Mouse (Mus musculus) naive thymus-derived CD4-positive, alpha-beta T cell, adult 2 months (primary cell): ENCODE results near the gene Rasa3.

ENCODE experiments used
- DNase-seq: peaks from one replicate; pipeline ENCODE4 v3.0.0-alpha.2; 2011; ENCODE audit warnings: low read depth

Rasa3 gene

DNA sequence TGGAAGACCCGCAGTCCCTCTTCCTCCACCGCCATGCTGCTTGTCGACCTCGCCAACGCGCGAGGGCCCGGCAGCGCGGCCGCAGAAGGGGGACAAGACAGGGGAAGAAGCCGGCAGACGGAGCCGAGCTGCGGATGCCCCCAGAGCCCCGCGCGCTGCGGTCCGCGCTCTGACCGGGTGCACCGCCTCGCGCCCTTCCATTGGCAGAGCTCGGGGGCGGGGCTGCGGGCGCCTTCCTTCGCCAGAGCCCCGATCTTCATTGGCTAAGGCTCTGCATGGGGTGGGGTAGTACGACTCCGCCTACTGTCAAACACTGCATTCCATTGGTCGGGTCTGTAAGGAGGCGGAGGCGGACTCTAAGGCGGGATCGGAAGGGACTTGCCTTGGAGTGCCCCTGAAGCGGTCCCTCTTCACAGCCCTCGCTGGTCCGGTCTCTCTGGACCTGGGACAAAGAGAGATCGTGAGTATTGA lies at the start of gene Rasa3:
Rasa3 (minus strand) TSS at position 191 of the 471 bp plus-strand sequence.
- peak; percentile 95 for DNase-seq

DNA sequence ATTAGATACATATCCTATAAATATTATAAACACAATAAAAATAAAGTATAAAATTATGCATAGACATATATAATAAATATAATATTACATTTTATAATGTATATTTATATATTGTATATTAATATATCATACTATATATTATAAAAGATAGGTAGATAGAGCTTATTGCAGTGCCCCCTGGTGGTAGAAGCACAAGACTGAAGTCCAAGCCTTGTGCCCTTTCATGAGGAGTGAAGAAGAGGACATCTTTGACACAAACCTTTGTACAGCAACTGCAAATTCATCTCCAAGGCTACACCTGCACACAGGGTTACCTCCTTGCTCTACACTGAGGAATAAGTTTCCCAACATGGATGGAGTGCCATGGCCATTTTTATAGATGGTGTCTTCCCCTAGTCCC lies 48.3 kb upstream of the Rasa3 start:
- peak; percentile 81 for DNase-seq

DNA sequence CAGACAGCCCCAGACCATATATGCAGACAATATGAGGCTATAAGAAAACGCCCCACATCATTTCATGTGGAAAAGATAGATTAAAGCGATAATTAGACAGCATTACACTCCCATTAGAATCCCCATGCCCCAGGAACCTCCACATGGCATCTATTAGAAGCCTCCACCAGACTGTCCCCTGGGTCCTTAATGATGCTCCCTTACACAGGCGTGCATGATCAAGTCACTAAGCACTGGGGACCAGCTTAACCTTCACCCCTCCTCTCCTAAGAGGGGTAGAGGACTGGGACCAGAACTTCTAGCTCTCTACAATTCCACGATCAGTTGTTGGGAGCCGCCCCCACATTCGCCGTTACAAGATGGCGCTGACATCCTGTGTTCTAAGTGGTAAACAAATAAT lies 41.6 kb upstream of the Rasa3 start:
- no peak for DNase-seq

DNA sequence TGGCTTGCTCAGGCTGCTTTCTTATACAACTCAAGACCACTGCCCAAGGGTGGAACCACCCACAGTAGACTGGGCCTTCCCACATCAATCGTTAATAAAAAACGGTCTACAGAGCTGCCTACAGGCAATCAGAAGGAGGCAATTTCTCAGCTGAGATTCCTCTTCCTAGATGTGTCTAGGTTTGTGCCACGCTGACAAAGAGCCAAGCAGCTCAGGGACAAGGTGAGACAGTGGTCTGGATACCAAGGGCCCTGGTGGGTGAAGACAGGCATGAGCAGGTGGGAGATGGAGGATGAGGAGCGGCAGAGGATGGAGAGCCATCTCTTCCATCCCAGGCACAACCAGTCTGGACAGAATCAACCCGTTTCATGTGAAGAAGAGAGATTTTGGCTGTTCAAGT lies 31.1 kb upstream of the Rasa3 start:
- DNase-seq, result no peak

DNA sequence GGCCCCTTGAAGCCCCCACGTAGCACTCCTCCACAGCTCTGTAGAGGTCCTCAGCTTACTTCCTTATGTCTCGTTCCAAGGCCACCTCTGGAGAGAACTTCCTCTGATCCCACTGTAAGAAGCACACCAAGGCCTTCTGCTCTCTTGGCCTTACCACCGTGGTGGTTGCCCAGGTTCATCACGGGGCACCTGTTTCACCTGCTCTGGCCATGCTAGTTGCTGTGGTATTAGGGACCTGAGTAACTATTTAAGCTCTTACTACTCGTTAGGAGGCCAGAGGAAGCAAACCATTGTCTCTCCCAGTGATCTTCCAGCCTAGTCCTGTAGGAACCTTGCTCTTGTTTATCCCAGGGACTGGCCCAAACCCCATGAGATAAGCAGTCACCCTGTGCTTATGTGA lies 29.5 kb upstream of the Rasa3 start:
- DNase-seq, result no peak

GRCm38 (mm10) chr8:13705668-13706067 lies 28.3 kb upstream of the Rasa3 start, which contains the start of gene Cfap97d2:
Cfap97d2 (plus strand) TSS chr8:13705889.
- DNase-seq, result peak; percentile 89

DNA sequence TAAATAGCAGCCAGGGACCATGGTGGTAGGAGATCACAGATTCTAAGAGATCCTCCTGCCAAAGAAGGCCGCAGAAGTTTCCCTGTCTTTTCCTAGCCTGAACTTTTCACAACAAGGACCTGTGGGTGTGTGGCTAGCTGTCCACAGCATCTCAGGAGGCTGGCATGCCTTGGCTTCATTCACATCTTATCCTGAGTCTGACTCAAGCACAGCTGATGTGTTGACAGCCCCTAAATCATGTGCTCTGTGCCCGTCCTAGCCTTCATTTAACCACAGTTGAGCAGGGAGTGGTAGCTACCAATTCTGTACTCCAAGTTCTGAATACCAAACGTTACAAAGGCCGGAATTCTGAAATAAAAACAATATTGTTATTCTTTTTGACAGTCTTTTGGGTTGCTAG lies 26.9 kb upstream of the Rasa3 start:
- no peak for DNase-seq

DNA sequence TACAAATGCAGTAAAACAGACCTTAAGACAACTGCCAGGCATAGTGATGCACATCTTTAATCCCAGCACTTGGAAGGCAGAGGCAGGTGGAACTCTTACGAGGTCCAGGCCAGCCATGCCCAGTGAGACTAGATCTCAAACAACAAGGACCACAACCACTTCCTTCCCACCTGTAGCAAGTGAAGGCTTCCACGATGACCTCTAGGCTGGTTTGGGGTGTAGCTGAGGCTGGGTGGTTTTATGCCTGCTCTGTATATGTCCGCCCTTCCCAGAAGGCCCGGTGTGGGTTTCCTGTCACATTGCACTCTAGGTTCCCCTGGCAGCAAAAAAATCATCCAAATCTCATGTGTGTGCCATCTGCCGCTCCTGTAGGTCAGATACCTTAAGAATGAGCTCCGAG lies 26.4 kb upstream of the Rasa3 start:
- DNase-seq, result peak; percentile 35

GRCm38 (mm10) chr8:13702755-13703154 lies 25.4 kb upstream of the Rasa3 start:
- no peak for DNase-seq

GRCm38 (mm10) chr8:13699323-13699949 lies 22.0 kb upstream of the Rasa3 start:
- no peak for DNase-seq

- DNase-seq, result no peak
These were observed 20.9 kb upstream of the Rasa3 start for GRCm38 (mm10) chr8:13698281-13698680.

GRCm38 (mm10) chr8:13697681-13698080 lies 20.3 kb upstream of the Rasa3 start:
- DNase-seq, result no peak

GRCm38 (mm10) chr8:13697196-13697595 lies 19.8 kb upstream of the Rasa3 start:
- no peak for DNase-seq

GRCm38 (mm10) chr8:13696157-13696556 lies 18.8 kb upstream of the Rasa3 start:
- no peak for DNase-seq

- DNase-seq, result no peak
These were observed 17.9 kb upstream of the Rasa3 start for GRCm38 (mm10) chr8:13695203-13695867.

DNA sequence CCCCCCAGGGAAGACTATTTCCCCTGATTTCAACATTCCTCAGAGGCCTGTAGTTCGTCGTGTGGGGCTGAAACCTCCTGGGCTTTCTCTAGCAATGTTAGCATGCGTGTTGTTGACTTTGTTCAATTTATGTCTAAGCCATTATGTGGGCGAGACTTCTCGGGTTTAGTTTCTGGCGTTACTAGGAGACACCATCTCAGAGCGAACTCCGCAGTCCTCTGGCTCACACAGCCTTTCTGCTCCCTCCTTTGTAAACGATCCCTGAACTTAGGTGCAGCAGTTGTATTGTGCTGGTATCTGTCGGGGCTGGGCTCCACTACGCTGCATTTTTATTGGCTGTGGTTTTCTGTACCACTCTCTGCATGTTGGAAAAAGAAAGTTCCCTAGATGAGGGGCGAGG lies 17.3 kb upstream of the Rasa3 start:
- DNase-seq, result no peak

DNA sequence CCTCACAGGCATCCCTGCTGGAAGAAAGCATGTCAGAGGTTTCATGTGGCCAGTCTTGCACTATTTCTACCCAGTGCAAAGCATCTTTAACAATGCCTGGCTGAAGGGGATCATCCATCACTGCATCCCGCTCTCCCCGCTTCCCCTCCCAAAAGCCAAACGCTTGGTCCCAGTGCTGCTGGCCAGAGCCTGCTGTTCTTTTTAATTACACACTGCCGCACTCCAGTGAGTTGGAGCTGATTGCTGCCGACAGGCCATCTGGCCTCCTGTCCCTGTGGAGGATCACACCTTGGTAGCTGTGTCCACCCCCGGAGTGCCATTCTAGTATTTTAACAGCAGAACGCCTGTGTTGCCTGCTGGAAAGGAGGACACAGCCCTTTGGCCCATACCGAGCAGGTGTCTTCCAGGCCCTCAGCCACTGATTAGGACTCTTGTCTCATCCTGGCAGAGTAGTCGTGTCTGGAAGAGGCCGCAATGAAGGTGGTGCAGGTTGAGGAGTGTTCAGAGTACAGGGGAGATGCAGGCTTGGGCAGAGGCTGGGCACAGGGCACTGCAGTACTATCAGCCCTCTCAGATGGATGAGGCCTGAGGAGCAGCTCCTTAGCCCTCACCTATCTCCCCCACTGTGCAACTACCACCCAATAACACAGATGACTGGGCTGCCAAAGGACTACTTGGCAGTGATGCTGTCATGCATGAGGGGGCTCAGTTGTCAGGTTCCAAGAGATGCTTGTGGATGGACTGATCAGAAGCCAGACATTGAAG lies 15.1 kb upstream of the Rasa3 start:
- no peak for DNase-seq

- DNase-seq, result no peak
These were observed 11.9 kb upstream of the Rasa3 start for GRCm38 (mm10) chr8:13689331-13689730.

DNA sequence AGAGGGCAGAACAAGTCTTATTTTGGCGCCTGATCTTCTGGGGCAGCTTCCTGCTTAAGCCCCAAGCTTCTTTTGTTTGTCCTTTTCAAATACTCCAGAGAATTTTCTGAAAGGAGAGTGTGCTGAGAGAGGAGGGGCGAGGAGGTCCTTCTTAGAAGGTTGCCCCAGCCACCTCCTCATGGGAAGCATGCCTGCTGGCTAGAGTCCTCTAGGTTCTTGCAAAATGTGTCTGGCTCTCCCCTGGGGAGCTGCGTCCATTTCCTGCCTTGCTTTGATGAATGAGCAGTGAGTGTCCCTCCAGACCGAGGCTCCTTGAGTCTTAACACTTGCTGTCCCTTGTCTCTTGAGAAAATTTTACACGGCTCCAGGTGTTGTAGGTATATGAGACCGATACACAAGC lies 11.1 kb upstream of the Rasa3 start:
- DNase-seq, result no peak

- peak; percentile 52 for DNase-seq
These were observed 10.5 kb upstream of the Rasa3 start for GRCm38 (mm10) chr8:13687941-13688340.

GRCm38 (mm10) chr8:13687101-13687717 lies 9.8 kb upstream of the Rasa3 start:
- DNase-seq, result peak; percentile 63

GRCm38 (mm10) chr8:13686426-13686825 lies 9.0 kb upstream of the Rasa3 start:
- peak; percentile 94 for DNase-seq
